Mouse (Mus musculus) CD4-positive, CD25-positive, alpha-beta regulatory T cell, adult 9 weeks (primary cell): Measurements from ENCODE around the gene Ang4. TPM values are rescaled to one million over a fixed set of nuclear protein-coding genes. Genes with fewer than 3 reads are reported as not detected.

Source experiments
- polyA plus RNA-seq: library from polyadenylated mRNA; unstranded; fragments of 100-300 nt; shearing (Covaris generic); gene quantifications from one replicate; pipeline ENCODE4 v1.2.1, GENCODE M21; 2017

Gene Ang4
- not detected for polyA plus RNA-seq

GRCm38 (mm10) chr14:51773490-51773889, at the start of gene Ang4:
TSS of gene Ang4 (minus strand) at chr14:51773590.

GRCm38 (mm10) chr14:51799746-51800145, 26.4 kb upstream of the Ang4 start, which contains the start of gene AY358078:
TSS of gene AY358078 (plus strand) at chr14:51800046.

GRCm38 (mm10) chr14:51717083-51717482, 56.3 kb downstream of the Ang4 start, which contains the start of gene Gm5800:
TSS of gene Gm5800 (minus strand) at chr14:51717183.

Other genes starting within 250 kb of the Ang4 start
- not detected for gene Gm5622, start 220.8 kb downstream of the Ang4 start, polyA plus RNA-seq
- not detected for gene Gm17175, start 199.5 kb downstream of the Ang4 start, polyA plus RNA-seq
- gene Gm17174, start 181.5 kb downstream of the Ang4 start, polyA plus RNA-seq, result not detected
- gene Gm17078, start 162.3 kb downstream of the Ang4 start, polyA plus RNA-seq, result not detected
- gene Gm4181, start 137.9 kb downstream of the Ang4 start, polyA plus RNA-seq, result not detected
- gene Gm17079, start 78.1 kb downstream of the Ang4 start, polyA plus RNA-seq, result not detected
- not detected for gene Gm5800, start 56.4 kb downstream of the Ang4 start, polyA plus RNA-seq
- not detected for gene AY358078, start 26.5 kb upstream of the Ang4 start, polyA plus RNA-seq
- gene Ear6, start 80.1 kb upstream of the Ang4 start, polyA plus RNA-seq, result not detected
- gene Mettl17, start 111.3 kb upstream of the Ang4 start, polyA plus RNA-seq, result 124 TPM
- 0.50 TPM for gene Slc39a2, start 119.3 kb upstream of the Ang4 start, polyA plus RNA-seq
- gene Ndrg2, start 140.6 kb upstream of the Ang4 start, polyA plus RNA-seq, result 50.3 TPM
- not detected for gene Tppp2, start 144.8 kb upstream of the Ang4 start, polyA plus RNA-seq
- gene Rnase13, start 149.2 kb upstream of the Ang4 start, polyA plus RNA-seq, result not detected
- 1.3 TPM for gene Arhgef40, start 211.1 kb upstream of the Ang4 start, polyA plus RNA-seq
- gene Tmem253, start 242.1 kb upstream of the Ang4 start, polyA plus RNA-seq, result not detected
- gene Zfp219, start 247.1 kb upstream of the Ang4 start, polyA plus RNA-seq, result 4.4 TPM